Mouse (Mus musculus) bone marrow macrophage, adult 2 months (primary cell): Measurements from ENCODE around the gene Slc6a16.

Experiments used
- CTCF ChIP-seq: IDR thresholded peaks from 2 replicates; pipeline ENCODE4 v1.5.1; 2012; ENCODE audit warnings: low read depth, mild to moderate bottlenecking, low read length, moderate library complexity
- POLR2A ChIP-seq: IDR thresholded peaks from 2 replicates; pipeline ENCODE4 v1.6.1; 2012; ENCODE audit warnings: mild to moderate bottlenecking, low read depth, low read length, borderline replicate concordance

- TF ChIP-seq POLR2A (no peak), CTCF (no peak)
Measured at GRCm38 (mm10) chr7:45211070-45211469, 29.8 kb upstream of the Slc6a16 start.
